Mouse (Mus musculus) bone marrow macrophage, adult 2 months (primary cell): Measurements from ENCODE around the gene Cep295nl. TPM values are rescaled to one million over a fixed set of nuclear protein-coding genes. Genes with fewer than 3 reads are reported as not detected.

Experiments used
- H3K27ac ChIP-seq: 2 replicates; pipeline ENCODE4 v1.5.1; 2012; ENCODE audit warnings: low read depth, low read length; ENCODE audit not compliant: insufficient read depth
- H3K4me1 ChIP-seq: 2 replicates; pipeline ENCODE4 v1.6.1; 2012; ENCODE audit warnings: low read length; ENCODE audit not compliant: control insufficient read depth, insufficient read depth
- H3K4me3 ChIP-seq: 2 replicates; pipeline ENCODE4 v1.5.1; 2012; ENCODE audit warnings: mild to moderate bottlenecking, low read length, moderate library complexity; ENCODE audit not compliant: insufficient read depth
- CTCF ChIP-seq: IDR thresholded peaks from 2 replicates; pipeline ENCODE4 v1.5.1; 2012; ENCODE audit warnings: low read depth, mild to moderate bottlenecking, low read length, moderate library complexity
- POLR2A ChIP-seq: IDR thresholded peaks from 2 replicates; pipeline ENCODE4 v1.6.1; 2012; ENCODE audit warnings: mild to moderate bottlenecking, low read depth, low read length, borderline replicate concordance
- polyA plus RNA-seq: library from polyadenylated mRNA; stranded (reverse); fragments of >200 nt; gene quantifications from 2 replicates; pipeline ENCODE4 v1.2.4, GENCODE M21; 2012; ENCODE audit not compliant: missing spikeins, insufficient read depth, insufficient read length

The Cep295nl gene
- polyA plus RNA-seq, 1 experiment = 2.3 TPM

- Histone ChIP-seq H3K4me3 (no peak overlapping the region), H3K27ac (no peak overlapping the region), H3K4me1 (no peaks in the 10 kb centered on the region)
- TF ChIP-seq POLR2A = no peak
- no peak for TF ChIP-seq CTCF
Measured at GRCm38 (mm10) chr11:118297967-118298366, 44.3 kb downstream of the Cep295nl start.

- Histone ChIP-seq H3K4me3 (no peak overlapping the region), H3K27ac (no peak overlapping the region), H3K4me1 (no peaks in the 10 kb centered on the region; the same call in 1 of the 2 replicates)
- TF ChIP-seq CTCF (no peak), POLR2A (no peak)
Measured at GRCm38 (mm10) chr11:118295026-118295425, 47.3 kb downstream of the Cep295nl start.

GRCm38 (mm10) chr11:118292671-118293070 lies 49.6 kb downstream of the Cep295nl start:
- Histone ChIP-seq H3K4me3 (no peak overlapping the region), H3K4me1 (peaks cover 3% of the 10 kb centered on the region; the same call in 1 of the 2 replicates), H3K27ac (no peak overlapping the region)
- TF ChIP-seq POLR2A = no peak
- no peak for TF ChIP-seq CTCF

- H3K27ac ChIP-seq = peak within 1 kb of the TSS; percentile 54
- H3K4me1 ChIP-seq = peaks cover 3% of the 10 kb centered on the region; the same call in 1 of the 2 replicates
- TF ChIP-seq CTCF (no peak), POLR2A (no peak)
- H3K4me3 ChIP-seq = peak within 1 kb of the TSS; percentile 91
Measured at GRCm38 (mm10) chr11:118289999-118290889, 52.1 kb downstream of the Cep295nl start, which contains the start of gene Usp36. Usp36 (minus strand) TSS chr11:118290244.

- H3K4me1 ChIP-seq = peaks cover 3% of the 10 kb centered on the region; the same call in 1 of the 2 replicates
- H3K27ac ChIP-seq = peak overlapping the region; percentile 42
- peak overlapping the region; percentile 91 for H3K4me3 ChIP-seq
- TF ChIP-seq POLR2A (no peak), CTCF (no peak)
Measured at GRCm38 (mm10) chr11:118289562-118289961, 52.7 kb downstream of the Cep295nl start.

- no peak for TF ChIP-seq POLR2A
- TF ChIP-seq CTCF = no peak
- peaks cover 3% of the 10 kb centered on the region; the same call in 1 of the 2 replicates for H3K4me1 ChIP-seq
- H3K4me3 ChIP-seq = peak overlapping the region; percentile 91
- no peak overlapping the region for H3K27ac ChIP-seq
Measured at GRCm38 (mm10) chr11:118289037-118289511, 53.2 kb downstream of the Cep295nl start.

- TF ChIP-seq CTCF = no peak
- TF ChIP-seq POLR2A = no peak
- H3K27ac ChIP-seq = no peak overlapping the region
- H3K4me3 ChIP-seq = no peak overlapping the region
- H3K4me1 ChIP-seq = peaks cover 3% of the 10 kb centered on the region; the same call in 1 of the 2 replicates
Measured at GRCm38 (mm10) chr11:118287573-118287972, 54.7 kb downstream of the Cep295nl start.

- Histone ChIP-seq H3K4me1 (peaks cover 3% of the 10 kb centered on the region; the same call in 1 of the 2 replicates), H3K4me3 (no peak overlapping the region), H3K27ac (no peak overlapping the region)
- TF ChIP-seq CTCF (no peak), POLR2A (no peak)
Measured at GRCm38 (mm10) chr11:118286434-118286833, 55.9 kb downstream of the Cep295nl start.

- Histone ChIP-seq H3K27ac (no peak overlapping the region), H3K4me3 (no peak overlapping the region), H3K4me1 (peaks cover 3% of the 10 kb centered on the region; the same call in 1 of the 2 replicates)
- TF ChIP-seq CTCF (no peak), POLR2A (no peak)
Measured at GRCm38 (mm10) chr11:118285791-118286190, 56.5 kb downstream of the Cep295nl start.

Other genes with a start within 250 kb of the Cep295nl start
- gene Dnah17, start 211.9 kb downstream of the Cep295nl start, polyA plus RNA-seq = 0.29 and 0.41 TPM in 2 replicates
- 41.8 and 47.2 TPM in 2 replicates for gene Cyth1, start 93.9 kb downstream of the Cep295nl start, polyA plus RNA-seq
- 8.8 and 9.2 TPM in 2 replicates for gene Usp36, start 52.3 kb downstream of the Cep295nl start, polyA plus RNA-seq
- gene Timp2, start 13.2 kb upstream of the Cep295nl start, polyA plus RNA-seq = 244 and 247 TPM in 2 replicates
- 786 and 891 TPM in 2 replicates for gene Lgals3bp, start 59.6 kb upstream of the Cep295nl start, polyA plus RNA-seq
- 31.9 and 36.2 TPM in 2 replicates for gene Cant1, start 76.6 kb upstream of the Cep295nl start, polyA plus RNA-seq
- gene C1qtnf1, start 85.7 kb upstream of the Cep295nl start, polyA plus RNA-seq = not detected in 2 replicates
- gene Engase, start 134.3 kb upstream of the Cep295nl start, polyA plus RNA-seq = 32.7 and 38.9 TPM in 2 replicates